Mouse (Mus musculus): Measurements from ENCODE around the gene Cd200r3.

Cd200r3 gene

GRCm38 (mm10) chr16:44986029-44986428 is 42.6 kb downstream of the Cd200r3 start:
- in situ Hi-C loops (cut with MboI; ENCODE audit: low sequenced_read_pairs), result no loop called here

- in situ Hi-C loops (cut with MboI; ENCODE audit: low sequenced_read_pairs), result no loop called here
Observed at GRCm38 (mm10) chr16:44988667-44989357, 45.3 kb downstream of the Cd200r3 start.

- in situ Hi-C loops (cut with MboI; ENCODE audit: low sequenced_read_pairs), result no loop called here
Observed at GRCm38 (mm10) chr16:44993319-44994019, 50.0 kb downstream of the Cd200r3 start.

GRCm38 (mm10) chr16:44994206-44994953 is 50.9 kb downstream of the Cd200r3 start:
- in situ Hi-C loops (cut with MboI; ENCODE audit: low sequenced_read_pairs), result no loop called here

- in situ Hi-C loops (cut with MboI; ENCODE audit: low sequenced_read_pairs), result no loop called here
Observed at GRCm38 (mm10) chr16:44995111-44995510, 51.6 kb downstream of the Cd200r3 start.

- in situ Hi-C loops (cut with MboI; ENCODE audit: low sequenced_read_pairs), result no loop called here
Observed at GRCm38 (mm10) chr16:44996701-44997100, 53.2 kb downstream of the Cd200r3 start.

- in situ Hi-C loops (cut with MboI; ENCODE audit: low sequenced_read_pairs), result no loop called here
Observed at GRCm38 (mm10) chr16:44999537-44999936, 56.1 kb downstream of the Cd200r3 start.

- in situ Hi-C loops (cut with MboI; ENCODE audit: low sequenced_read_pairs), result no loop called here
Observed at GRCm38 (mm10) chr16:45004443-45004842, 61.0 kb downstream of the Cd200r3 start.

GRCm38 (mm10) chr16:45005280-45005679 is 61.8 kb downstream of the Cd200r3 start:
- in situ Hi-C loops (cut with MboI; ENCODE audit: low sequenced_read_pairs), result no loop called here

GRCm38 (mm10) chr16:45006971-45007370 is 63.5 kb downstream of the Cd200r3 start:
- in situ Hi-C loops (cut with MboI; ENCODE audit: low sequenced_read_pairs), result no loop called here

- in situ Hi-C loops (cut with MboI; ENCODE audit: low sequenced_read_pairs), result no loop called here
Observed at GRCm38 (mm10) chr16:45007807-45008206, 64.3 kb downstream of the Cd200r3 start.

GRCm38 (mm10) chr16:45009634-45010033 is 66.2 kb downstream of the Cd200r3 start:
- in situ Hi-C loops (cut with MboI; ENCODE audit: low sequenced_read_pairs), result no loop called here

GRCm38 (mm10) chr16:45015591-45015990 is 72.1 kb downstream of the Cd200r3 start:
- in situ Hi-C loops (cut with MboI; ENCODE audit: low sequenced_read_pairs), result no loop called here

- in situ Hi-C loops (cut with MboI; ENCODE audit: low sequenced_read_pairs), result no loop called here
Observed at GRCm38 (mm10) chr16:45016488-45016887, 73.0 kb downstream of the Cd200r3 start.

- in situ Hi-C loops (cut with MboI; ENCODE audit: low sequenced_read_pairs), result no loop called here
Observed at GRCm38 (mm10) chr16:45018868-45019267, 75.4 kb downstream of the Cd200r3 start.

GRCm38 (mm10) chr16:45020055-45020454 is 76.6 kb downstream of the Cd200r3 start:
- in situ Hi-C loops (cut with MboI; ENCODE audit: low sequenced_read_pairs), result no loop called here

GRCm38 (mm10) chr16:45020669-45021309 is 77.3 kb downstream of the Cd200r3 start:
- in situ Hi-C loops (cut with MboI; ENCODE audit: low sequenced_read_pairs), result no loop called here

- in situ Hi-C loops (cut with MboI; ENCODE audit: low sequenced_read_pairs), result no loop called here
Observed at GRCm38 (mm10) chr16:45021443-45021842, 78.0 kb downstream of the Cd200r3 start.

- in situ Hi-C loops (cut with MboI; ENCODE audit: low sequenced_read_pairs), result no loop called here
Observed at GRCm38 (mm10) chr16:45023904-45024303, 80.4 kb downstream of the Cd200r3 start.

- in situ Hi-C loops (cut with MboI; ENCODE audit: low sequenced_read_pairs), result no loop called here
Observed at GRCm38 (mm10) chr16:45025321-45025720, 81.8 kb downstream of the Cd200r3 start.

GRCm38 (mm10) chr16:45029080-45029479 is 85.6 kb downstream of the Cd200r3 start:
- in situ Hi-C loops (cut with MboI; ENCODE audit: low sequenced_read_pairs), result no loop called here
